Mouse (Mus musculus): ENCODE measurements at regions not wholly inside any gene's neighbourhood (a gene's known extent, or its start where the extent isn't known, plus 50 kb on each side); places are given as distances from the start of the nearest gene placed in this dataset.

DNA sequence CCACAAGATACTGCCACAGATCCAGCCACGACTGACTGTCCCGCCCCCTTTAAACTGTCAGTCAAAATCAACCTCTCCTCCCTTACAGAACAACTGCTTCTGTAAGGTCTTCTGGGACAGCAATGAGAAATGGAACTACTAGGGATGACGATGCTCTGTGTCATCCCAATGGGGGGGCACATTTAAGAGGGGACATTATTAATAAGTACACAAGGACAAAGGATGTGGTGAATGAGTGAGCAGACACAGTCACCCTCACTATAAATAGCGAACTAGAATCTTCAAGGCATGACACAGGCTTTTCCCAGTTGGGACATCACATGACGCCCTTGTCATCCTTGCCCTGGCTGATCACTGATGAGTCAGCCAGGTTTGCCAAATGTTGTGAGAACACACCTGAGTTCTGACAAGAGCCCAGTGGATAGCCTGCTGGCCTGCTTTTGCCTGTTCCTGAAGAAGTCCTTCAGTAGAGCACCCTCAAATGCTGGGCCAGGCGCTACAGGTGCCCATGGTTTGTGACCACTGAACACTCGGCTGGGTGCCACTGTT lies 58.0 kb upstream of the Tmem252 start:
- no peak for TF ChIP-seq POLR2A (IDR thresholded peaks at IDR 0.05; ENCODE audit: insufficient read depth, low read depth, low read length)
- no peak for TF ChIP-seq CTCF (IDR thresholded peaks at IDR 0.05)
- no peak for TF ChIP-seq EP300 (IDR thresholded peaks at IDR 0.05; ENCODE audit: insufficient read depth, low read depth, low read length)

Measured in heart, adult 2 months (tissue).